Mouse (Mus musculus) ES-E14 (cell line): ENCODE measurements around the gene Kat2a. TPM values are rescaled to one million over a fixed set of nuclear protein-coding genes. Genes with fewer than 3 reads are reported as not detected.
"Not testable (repeated sequence)": the region's sequence is repeated elsewhere in the genome, so short reads cannot be mapped to it uniquely, and the experiment has no call there.

Experiments used
- DNase-seq: peaks from one replicate; pipeline ENCODE4 v3.0.0-alpha.2; 2013; ENCODE audit warnings: low read depth, low spot score
- H3K27ac ChIP-seq: 2 replicates; pipeline ENCODE4 v1.5.1; 2012; ENCODE audit warnings: low read depth, mild to moderate bottlenecking, low read length, moderate library complexity, mixed read lengths; ENCODE audit not compliant: poor library complexity, insufficient read depth, severe bottlenecking
- H3K36me3 ChIP-seq: 2 replicates; pipeline ENCODE4 v1.6.1; 2012; ENCODE audit warnings: mild to moderate bottlenecking, low read length, moderate library complexity, mixed read lengths; ENCODE audit not compliant: control insufficient read depth, poor library complexity, insufficient read depth, severe bottlenecking
- H3K4me1 ChIP-seq, 2 experiments: fragments of 150-350 bp in 1 of 2; sonication (generic) in 1 of 2; 2 replicates each; pipeline ENCODE4 v1.6.1; 2012; ENCODE audit warnings: low read length in 2 of 2, mild to moderate bottlenecking in 1 of 2, mixed read lengths in 1 of 2; ENCODE audit not compliant: control insufficient read depth in 2 of 2, insufficient read depth in 2 of 2, poor library complexity in 1 of 2
- H3K4me3 ChIP-seq, 2 experiments: fragments of 150-350 bp in 1 of 2; sonication (generic) in 1 of 2; 2 replicates each; pipeline ENCODE4 v1.5.1; 2012; ENCODE audit warnings: low read length in 2 of 2, low read depth in 1 of 2, mild to moderate bottlenecking in 1 of 2, mixed read lengths in 1 of 2; ENCODE audit not compliant: insufficient read depth in 1 of 2, poor library complexity in 1 of 2, severe bottlenecking in 1 of 2
- H3K9ac ChIP-seq: 2 replicates; pipeline ENCODE4 v1.6.1; 2012; ENCODE audit warnings: low read depth, mild to moderate bottlenecking, low read length, mixed read lengths; ENCODE audit not compliant: poor library complexity, insufficient read depth, severe bottlenecking
- H3K9me3 ChIP-seq: fragments of 150-350 bp; sonication (generic); 2 replicates; pipeline ENCODE4 v1.6.1; 2012; ENCODE audit warnings: low read depth, mild to moderate bottlenecking, low read length; ENCODE audit not compliant: control insufficient read depth, insufficient read depth
- CHD2 ChIP-seq: IDR thresholded peaks from 2 replicates; pipeline ENCODE4 v1.6.1; 2014; ENCODE audit warnings: mild to moderate bottlenecking, low read depth, low read length, inconsistent platforms
- HCFC1 ChIP-seq: IDR thresholded peaks from 2 replicates; pipeline ENCODE4 v1.6.1; 2012; ENCODE audit warnings: low read length, inconsistent platforms, borderline replicate concordance; ENCODE audit not compliant: insufficient read depth
- MAFK ChIP-seq: IDR thresholded peaks from 2 replicates; pipeline ENCODE4 v1.6.1; 2014; ENCODE audit warnings: mild to moderate bottlenecking, low read depth, low read length, inconsistent platforms; ENCODE audit not compliant: insufficient read depth
- ZC3H11A ChIP-seq: IDR thresholded peaks from 2 replicates; pipeline ENCODE4 v1.6.1; 2012; ENCODE audit warnings: low read depth, mild to moderate bottlenecking, inconsistent platforms, low read length, borderline replicate concordance
- ZNF384 ChIP-seq: IDR thresholded peaks from 2 replicates; pipeline ENCODE4 v1.6.1; 2012; ENCODE audit warnings: low read depth, low read length, inconsistent platforms
- in situ Hi-C, 2 experiments: fragments of 600-800 bp; cut with MboI; formaldehyde crosslinking; loops; one replicate each; pipeline ENCODE4 v1.15.1; 2025; ENCODE audit warnings: low sequenced_read_pairs in 2 of 2, inconsistent platforms in 1 of 2; ENCODE audit not compliant: unreplicated experiment in 2 of 2
- total RNA-seq: library from RNA; depleted of rRNA; stranded (reverse); fragments of 300-350 nt; gene quantifications from 2 replicates; pipeline ENCODE4 v1.2.3, GENCODE M21; 2012; rRNA removed

Kat2a gene
- total RNA-seq, 1 experiment: 44.4 TPM

- peaks cover 11% of the 10 kb centered on the region for H3K9me3 ChIP-seq
- TF ChIP-seq HCFC1 (no peak), CHD2 (no peak)
- DNase-seq: no peak
- H3K9ac ChIP-seq: no peak overlapping the region
- no peak overlapping the region for H3K27ac ChIP-seq
- H3K36me3 ChIP-seq: no peaks in the 10 kb centered on the region
- peaks cover 3 to 5% of the 10 kb centered on the region in 2 experiments; a peak in 2 of 4 replicates for H3K4me1 ChIP-seq
- H3K4me3 ChIP-seq: no peak overlapping the region
- in situ Hi-C loops: no loop called here
Observed at GRCm38 (mm10) chr11:100671956-100672355, 40.3 kb downstream of the Kat2a start.

GRCm38 (mm10) chr11:100671049-100671448 lies 41.2 kb downstream of the Kat2a start:
- no peak overlapping the region for H3K4me3 ChIP-seq
- H3K4me1 ChIP-seq: peaks cover 3 to 5% of the 10 kb centered on the region in 2 experiments; a peak in 2 of 4 replicates
- in situ Hi-C loops: no loop called here
- H3K27ac ChIP-seq: no peak overlapping the region
- H3K9me3 ChIP-seq: peaks cover 11% of the 10 kb centered on the region
- DNase-seq: no peak
- TF ChIP-seq ZNF384: no peak
- no peaks in the 10 kb centered on the region for H3K36me3 ChIP-seq
- no peak overlapping the region for H3K9ac ChIP-seq

- in situ Hi-C loops: no loop called here
- Histone ChIP-seq H3K27ac (no peak overlapping the region), H3K9me3 (peaks cover 3% of the 10 kb centered on the region; the same call in 1 of the 2 replicates), H3K4me3 (no peak overlapping the region), H3K36me3 (no peaks in the 10 kb centered on the region), H3K9ac (no peak overlapping the region), H3K4me1 (peaks cover 2 to 9% of the 10 kb centered on the region in 2 experiments; a peak in 2 of 4 replicates)
- TF ChIP-seq ZNF384 (no peak), CHD2 (no peak), HCFC1 (no peak), ZC3H11A (no peak), MAFK (no peak)
- no peak for DNase-seq
Observed at GRCm38 (mm10) chr11:100659806-100660205, 52.5 kb downstream of the Kat2a start.

DNA sequence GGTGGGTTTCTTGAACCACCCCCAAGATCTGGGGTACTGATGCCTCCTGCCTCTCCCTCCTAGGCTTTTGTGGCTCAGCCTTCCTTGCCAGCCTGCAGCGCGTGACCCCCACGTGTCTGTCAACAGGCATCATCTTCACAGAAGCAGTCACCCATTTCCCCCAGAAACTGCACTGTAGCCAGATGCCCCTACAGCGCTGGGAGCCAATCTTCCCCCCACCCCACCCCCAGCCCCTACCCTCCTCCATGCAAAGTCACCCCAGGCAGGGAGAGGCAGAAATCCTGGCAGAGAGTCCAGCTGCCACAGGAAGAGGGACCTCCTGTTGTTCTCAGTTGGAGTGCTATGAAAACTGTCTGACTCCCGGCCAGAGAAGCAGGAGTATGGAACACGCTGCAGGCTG lies 55.8 kb downstream of the Kat2a start:
- Histone ChIP-seq H3K9ac (no peak overlapping the region), H3K9me3 (no peaks in the 10 kb centered on the region; the same call in 1 of the 2 replicates), H3K27ac (no peak overlapping the region), H3K4me1 (peaks cover 2 to 10% of the 10 kb centered on the region in 2 experiments; a peak in 2 of 4 replicates), H3K4me3 (no peak overlapping the region), H3K36me3 (no peaks in the 10 kb centered on the region)
- TF ChIP-seq ZNF384: no peak
- no peak for TF ChIP-seq MAFK
- no peak for TF ChIP-seq ZC3H11A
- no peak for TF ChIP-seq HCFC1
- no peak for TF ChIP-seq CHD2
- no peak for DNase-seq
- in situ Hi-C loops: no loop called here

DNA sequence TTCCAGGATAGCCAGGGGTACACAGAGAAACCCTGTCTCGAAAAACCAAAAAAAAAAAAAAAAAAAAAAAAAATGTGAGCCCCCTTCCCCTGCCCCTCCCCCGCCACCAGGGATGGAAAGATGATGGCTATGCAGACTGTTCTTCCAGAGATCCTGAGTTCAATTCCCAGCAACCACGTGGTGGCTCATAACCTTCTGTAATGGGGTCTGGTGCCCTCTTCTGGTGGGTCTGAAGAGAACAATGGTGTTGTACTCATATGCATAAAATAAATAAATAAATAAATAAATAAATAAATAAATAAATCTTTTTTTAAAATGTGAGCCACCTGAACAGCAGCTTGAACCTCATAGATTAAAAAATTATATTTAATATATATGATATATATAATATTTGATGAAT lies 56.7 kb downstream of the Kat2a start:
- H3K27ac ChIP-seq, H3K4me3 ChIP-seq, H3K9ac ChIP-seq, H3K36me3 ChIP-seq, in situ Hi-C loops, H3K9me3 ChIP-seq, DNase-seq: not testable (repeated sequence)
- H3K4me1 ChIP-seq: peaks cover 2 to 17% of the 10 kb centered on the region in 2 experiments; a peak in 2 of 4 replicates

Other genes with a start within 250 kb of the Kat2a start
- gene Klhl11, start 239.7 kb downstream of the Kat2a start, total RNA-seq: 43.3 and 49.5 TPM in 2 replicates
- gene Acly, start 184.5 kb downstream of the Kat2a start, total RNA-seq: 202 and 209 TPM in 2 replicates
- gene Ttc25, start 166.9 kb downstream of the Kat2a start, total RNA-seq: 2.3 and 3.4 TPM in 2 replicates
- gene Cnp, start 137.6 kb downstream of the Kat2a start, total RNA-seq: 9.4 and 11.9 TPM in 2 replicates
- 27.3 and 30.7 TPM in 2 replicates for gene Nkiras2, start 93.2 kb downstream of the Kat2a start, total RNA-seq
- 139 and 208 TPM in 2 replicates for gene Dnajc7, start 92.3 kb downstream of the Kat2a start, total RNA-seq
- 0.09 and 0.37 TPM in 2 replicates for gene Zfp385c, start 20.0 kb downstream of the Kat2a start, total RNA-seq
- gene Dhx58, start 8.2 kb downstream of the Kat2a start, total RNA-seq: 2.3 and 4.1 TPM in 2 replicates
- gene Hspb9, start 1.4 kb upstream of the Kat2a start, total RNA-seq: 0.49 and 1.6 TPM in 2 replicates
- 83.8 and 124 TPM in 2 replicates for gene Rab5c, start 25.8 kb upstream of the Kat2a start, total RNA-seq
- 0.45 and 0.48 TPM in 2 replicates for gene Kcnh4, start 47.5 kb upstream of the Kat2a start, total RNA-seq
- gene Hcrt, start 50.5 kb upstream of the Kat2a start, total RNA-seq: not detected in 2 replicates
- 16.5 and 26.4 TPM in 2 replicates for gene Ghdc, start 58.5 kb upstream of the Kat2a start, total RNA-seq
- gene Stat5b, start 138.3 kb upstream of the Kat2a start, total RNA-seq: 3.4 and 4.3 TPM in 2 replicates
- 1.7 TPM in 2 replicates for gene Stat5a, start 146.9 kb upstream of the Kat2a start, total RNA-seq
- 61.5 and 78.9 TPM in 2 replicates for gene Stat3, start 227.1 kb upstream of the Kat2a start, total RNA-seq